Mouse (Mus musculus) lung, postnatal 36 days (tissue): Measurements from ENCODE around the gene Dimt1.
"Not testable (repeated sequence)": the region's sequence is repeated elsewhere in the genome, so short reads cannot be mapped to it uniquely, and the experiment has no call there.

ENCODE experiments used
- DNase-seq: peaks from one replicate; pipeline ENCODE4 v3.0.0; 2022; ENCODE audit warnings: mixed read lengths

Dimt1 gene

GRCm38 (mm10) chr13:106946594-106947540 is at the start of gene Dimt1:
Gene Dimt1, plus strand, starts transcription at chr13:106947127.
- DNase-seq: peak; percentile 98

- DNase-seq: no peak
Observed at GRCm38 (mm10) chr13:106904637-106905036, 42.3 kb upstream of the Dimt1 start.

- not testable (repeated sequence) for DNase-seq
Observed at GRCm38 (mm10) chr13:106905154-106905553, 41.8 kb upstream of the Dimt1 start.

GRCm38 (mm10) chr13:106907273-106907672 is 39.7 kb upstream of the Dimt1 start:
- no peak for DNase-seq

GRCm38 (mm10) chr13:106910096-106910495 is 36.8 kb upstream of the Dimt1 start:
- DNase-seq: no peak

- no peak for DNase-seq
Observed at GRCm38 (mm10) chr13:106913125-106913736, 33.7 kb upstream of the Dimt1 start.

- peak; percentile 48 for DNase-seq
Observed at GRCm38 (mm10) chr13:106918322-106919050, 28.4 kb upstream of the Dimt1 start.

- DNase-seq: not testable (repeated sequence)
Observed at GRCm38 (mm10) chr13:106925921-106926320, 21.0 kb upstream of the Dimt1 start.

- DNase-seq: no peak
Observed at GRCm38 (mm10) chr13:106928296-106928695, 18.6 kb upstream of the Dimt1 start.

- DNase-seq: peak; percentile 28
Observed at GRCm38 (mm10) chr13:106929201-106929600, 17.7 kb upstream of the Dimt1 start.

GRCm38 (mm10) chr13:106935871-106936255 is 11.1 kb upstream of the Dimt1 start:
- no peak for DNase-seq

- peak; percentile 94 for DNase-seq
Observed at GRCm38 (mm10) chr13:106936256-106937137, 10.4 kb upstream of the Dimt1 start, which contains the start of gene Ipo11. Gene Ipo11, minus strand, starts transcription at chr13:106936958.

GRCm38 (mm10) chr13:106937138-106937472 is 9.8 kb upstream of the Dimt1 start:
- DNase-seq: no peak

- peak; percentile 19 for DNase-seq
Observed at GRCm38 (mm10) chr13:106941211-106941976, 5.5 kb upstream of the Dimt1 start.

- DNase-seq: no peak
Observed at GRCm38 (mm10) chr13:106942721-106943120, 4.2 kb upstream of the Dimt1 start.

- no peak for DNase-seq
Observed at GRCm38 (mm10) chr13:106945518-106945917, 1.4 kb upstream of the Dimt1 start.

- no peak for DNase-seq
Observed at GRCm38 (mm10) chr13:106947583-106947982, 656 bp downstream of the Dimt1 start.

- DNase-seq: no peak
Observed at GRCm38 (mm10) chr13:106954880-106955279, 8.0 kb downstream of the Dimt1 start.

GRCm38 (mm10) chr13:106957554-106957953 is 10.6 kb downstream of the Dimt1 start:
- no peak for DNase-seq

- DNase-seq: no peak
Observed at GRCm38 (mm10) chr13:106958286-106958685, 11.4 kb downstream of the Dimt1 start.

- DNase-seq: no peak
Observed at GRCm38 (mm10) chr13:106960557-106960956, 13.6 kb downstream of the Dimt1 start.
